Mouse (Mus musculus): ENCODE results near the gene Olfr266. TPM values are rescaled to one million over a fixed set of nuclear protein-coding genes. Genes with fewer than 3 reads are reported as not detected.

Gene Olfr266
- polyA plus RNA-seq (2015; fragmentation: Nextera tagmentation; extraction: Ambion mirVana): not detected in 2 replicates

DNA sequence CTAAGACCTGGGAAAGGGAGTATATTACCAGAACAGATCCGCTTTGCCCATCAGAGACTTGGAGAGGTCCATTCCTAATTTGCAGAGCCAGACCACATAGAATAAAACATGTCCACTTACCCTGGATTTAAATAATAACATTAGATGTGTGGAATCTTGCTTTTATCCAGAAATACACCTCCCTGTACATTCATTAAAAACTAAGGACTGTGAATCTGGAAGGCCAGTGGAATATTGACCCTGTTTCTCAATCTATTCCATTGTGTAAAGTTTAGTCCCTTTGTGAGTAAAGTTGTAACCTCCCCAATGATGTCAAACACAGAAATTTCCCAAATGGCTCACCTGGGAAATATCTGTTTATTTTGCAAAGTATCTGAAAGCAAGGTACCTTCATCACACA is at the start of gene Olfr266:
Olfr266 (minus strand) TSS at position 101 of the 400 bp plus-strand sequence.
- ATAC-seq (ENCODE audit: insufficient read depth, low FRiP score, low read depth): no peak
- no peaks in the 10 kb centered on the region for H3K9me3 ChIP-seq
- no peak within 1 kb of the TSS for H3K4me2 ChIP-seq
- H3K27ac ChIP-seq: no peak within 1 kb of the TSS
- H3K9ac ChIP-seq: no peak within 1 kb of the TSS
- no peaks in the 10 kb centered on the region for H3K36me3 ChIP-seq
- no peak within 1 kb of the TSS for H3K4me3 ChIP-seq (replicated peaks)
- WGBS: 70% methylated on average over 1 of the region's 1 CpGs
- no peaks in the 10 kb centered on the region for H3K27me3 ChIP-seq (replicated peaks)
- H3K4me1 ChIP-seq: no peaks in the 10 kb centered on the region

DNA sequence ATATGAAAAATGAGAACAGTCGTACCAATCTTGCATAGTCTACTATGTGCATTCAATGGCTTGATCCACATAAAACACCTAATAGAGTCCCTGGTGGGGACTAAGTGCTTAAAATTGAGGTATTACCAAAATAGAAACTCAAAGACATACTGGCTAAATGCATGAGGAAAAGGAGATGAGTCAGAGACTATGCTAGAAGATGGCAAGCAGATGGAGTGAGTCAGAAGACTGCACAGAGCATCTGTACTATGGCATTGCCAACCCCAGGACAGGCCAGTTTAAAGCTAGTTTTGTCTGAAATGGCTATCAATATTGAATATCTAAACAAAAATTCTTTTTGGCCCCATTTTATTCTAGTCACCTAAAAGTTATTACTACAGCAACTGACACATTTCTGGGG is 49.5 kb upstream of the Olfr266 start:
- Histone ChIP-seq H3K4me3 (replicated peaks) (no peak overlapping the region), H3K27ac (no peak overlapping the region), H3K27me3 (replicated peaks) (no peaks in the 10 kb centered on the region), H3K4me2 (no peak overlapping the region), H3K4me1 (no peaks in the 10 kb centered on the region), H3K9me3 (no peaks in the 10 kb centered on the region), H3K36me3 (no peaks in the 10 kb centered on the region), H3K9ac (no peak overlapping the region)
- ATAC-seq (ENCODE audit: insufficient read depth, low FRiP score, low read depth): no peak
- WGBS: 88% methylated on average over 1 of the region's 1 CpGs

DNA sequence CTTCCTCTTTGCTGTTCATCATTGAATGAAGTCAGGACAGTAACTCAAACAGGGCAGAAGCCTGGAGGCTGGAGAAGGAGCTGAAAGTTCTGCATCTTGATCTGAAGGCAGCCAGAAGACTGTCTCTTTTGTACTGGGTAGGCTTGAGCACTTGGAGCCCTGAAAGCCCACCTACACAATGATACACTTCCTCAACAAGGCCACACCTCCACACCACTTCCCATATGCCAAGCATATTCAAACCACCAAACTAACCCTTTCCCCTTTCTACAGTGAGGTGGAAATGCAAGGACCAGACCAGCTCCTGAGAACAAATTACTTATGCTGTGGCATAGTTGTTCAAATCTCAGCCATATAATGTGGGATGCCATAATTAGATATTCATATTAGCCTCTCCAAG is 46.8 kb upstream of the Olfr266 start:
- Histone ChIP-seq H3K4me1 (no peaks in the 10 kb centered on the region), H3K27me3 (replicated peaks) (no peaks in the 10 kb centered on the region), H3K4me2 (no peak overlapping the region)

DNA sequence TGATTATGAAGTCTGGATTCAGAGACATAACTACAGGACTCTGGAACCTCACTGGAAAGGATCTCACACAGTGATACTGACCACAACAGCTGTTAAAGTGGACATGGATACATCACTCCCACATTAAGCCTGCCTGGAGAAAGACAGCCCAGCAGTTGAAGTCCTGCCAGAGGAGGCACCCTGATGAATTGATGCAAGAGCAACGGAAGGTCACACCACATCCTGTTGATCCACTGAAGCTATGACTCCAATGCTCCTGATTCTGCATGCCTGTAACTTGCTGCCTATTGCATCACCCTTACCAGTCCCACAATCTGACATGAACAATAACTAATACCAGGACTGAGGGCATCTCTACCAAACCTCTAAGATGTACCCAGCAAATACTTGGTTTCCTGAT is 6.0 kb upstream of the Olfr266 start:
- Histone ChIP-seq H3K4me2 (no peak overlapping the region), H3K27ac (no peak overlapping the region), H3K36me3 (no peaks in the 10 kb centered on the region), H3K9me3 (no peaks in the 10 kb centered on the region), H3K4me1 (no peaks in the 10 kb centered on the region), H3K4me3 (replicated peaks) (no peak overlapping the region), H3K27me3 (replicated peaks) (no peaks in the 10 kb centered on the region), H3K9ac (no peak overlapping the region)
- 81% methylated on average over 1 of the region's 1 CpGs for WGBS
- no peak for ATAC-seq (ENCODE audit: insufficient read depth, low FRiP score, low read depth)

More for the DNA sequence above, 46.8 kb upstream of the Olfr266 start:
- Histone ChIP-seq H3K9ac (no peak overlapping the region), H3K9me3 (no peaks in the 10 kb centered on the region), H3K4me3 (replicated peaks) (no peak overlapping the region), H3K36me3 (no peaks in the 10 kb centered on the region), H3K27ac (no peak overlapping the region)
- no peak for ATAC-seq (ENCODE audit: insufficient read depth, low FRiP score, low read depth)

DNA sequence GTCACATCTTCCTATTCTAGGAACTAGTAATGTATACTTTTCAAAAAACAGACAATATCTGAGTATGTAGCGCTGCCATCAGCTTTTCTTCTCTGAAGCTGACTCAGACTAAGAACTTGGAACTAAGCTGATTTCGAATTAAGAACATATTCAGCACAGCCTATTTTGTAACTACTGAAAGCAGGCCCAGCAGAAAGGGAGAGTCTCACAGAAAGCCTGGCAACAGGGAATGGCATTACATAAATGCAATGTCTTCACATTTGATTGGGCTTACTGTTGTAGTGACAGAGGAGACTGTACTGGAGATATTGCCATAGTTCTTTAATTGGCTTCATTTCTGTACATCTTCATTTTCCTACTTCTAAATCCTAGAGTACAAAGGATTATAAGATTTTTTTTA is 8.4 kb downstream of the Olfr266 start:
- Histone ChIP-seq H3K4me3 (replicated peaks) (no peak overlapping the region), H3K27me3 (replicated peaks) (no peaks in the 10 kb centered on the region), H3K27ac (no peak overlapping the region), H3K4me2 (no peak overlapping the region), H3K36me3 (no peaks in the 10 kb centered on the region), H3K9ac (no peak overlapping the region), H3K4me1 (no peaks in the 10 kb centered on the region), H3K9me3 (no peaks in the 10 kb centered on the region)
- no peak for ATAC-seq (ENCODE audit: insufficient read depth, low FRiP score, low read depth)
- 76% methylated on average over 2 of the region's 2 CpGs for WGBS

DNA sequence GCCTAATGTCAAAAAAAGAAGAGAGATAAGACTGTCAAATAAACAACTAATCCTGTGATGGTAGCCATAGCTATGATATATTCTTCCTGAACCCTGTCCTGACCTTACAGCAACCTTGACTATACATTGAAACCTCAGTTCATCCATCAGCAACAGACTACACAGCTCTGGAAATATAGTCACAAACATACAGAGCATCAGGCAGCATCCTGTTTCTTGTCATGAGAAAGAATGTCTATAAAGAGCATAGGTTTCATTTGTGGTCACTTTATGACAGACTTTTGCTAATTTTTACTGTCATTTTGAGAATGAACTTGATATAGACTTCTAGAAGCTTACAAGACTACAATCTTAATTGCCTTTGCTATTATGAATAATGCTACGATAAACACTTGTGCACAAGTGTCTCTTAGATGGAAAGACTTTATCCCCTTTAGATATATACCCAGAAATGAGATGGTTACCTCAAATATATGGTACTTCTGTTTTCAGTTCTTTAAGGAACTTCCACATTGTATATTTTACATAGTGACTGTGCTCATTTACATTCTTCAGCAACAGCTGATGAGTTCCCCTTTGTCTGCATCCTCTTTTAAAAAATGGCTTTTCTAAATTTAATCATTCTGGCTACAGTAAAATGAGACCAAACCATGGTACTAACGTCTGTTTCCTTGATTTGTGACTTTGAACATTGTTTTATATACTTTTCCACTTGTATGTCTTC is 17.0 kb downstream of the Olfr266 start:
- no peaks in the 10 kb centered on the region for H3K4me1 ChIP-seq
- H3K4me2 ChIP-seq: no peak overlapping the region
- no peak for ATAC-seq (ENCODE audit: insufficient read depth, low FRiP score, low read depth)
- H3K27me3 ChIP-seq (replicated peaks): no peaks in the 10 kb centered on the region
- H3K27ac ChIP-seq: no peak overlapping the region
- no peak overlapping the region for H3K9ac ChIP-seq
- no peak overlapping the region for H3K4me3 ChIP-seq (replicated peaks)
- WGBS: 55% methylated on average over 2 of the region's 2 CpGs
- H3K9me3 ChIP-seq: no peaks in the 10 kb centered on the region
- H3K36me3 ChIP-seq: no peaks in the 10 kb centered on the region

DNA sequence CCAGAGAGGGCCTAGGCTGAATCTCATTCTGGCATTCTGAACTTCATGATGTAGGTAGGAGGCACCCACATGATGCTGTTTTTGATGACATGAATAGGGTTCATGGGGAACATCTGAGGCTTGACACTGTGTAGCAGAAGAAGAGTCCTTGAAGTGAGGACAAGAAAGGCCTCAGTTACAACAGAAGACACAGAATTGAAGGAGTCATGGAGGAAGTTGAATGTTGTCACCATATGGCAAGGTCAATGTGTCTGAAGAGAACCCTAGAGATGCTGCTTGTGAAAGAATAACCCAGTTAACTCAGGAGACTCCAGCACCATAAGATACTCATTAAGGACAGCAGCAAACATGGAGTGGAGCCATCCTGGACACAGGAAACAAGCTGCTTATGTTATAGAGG is 28.0 kb downstream of the Olfr266 start:
- Histone ChIP-seq H3K27me3 (replicated peaks) (no peaks in the 10 kb centered on the region), H3K9me3 (no peaks in the 10 kb centered on the region), H3K4me3 (replicated peaks) (no peak overlapping the region), H3K27ac (no peak overlapping the region), H3K4me1 (no peaks in the 10 kb centered on the region), H3K9ac (no peak overlapping the region), H3K4me2 (no peak overlapping the region), H3K36me3 (no peaks in the 10 kb centered on the region)
- no peak for ATAC-seq (ENCODE audit: insufficient read depth, low FRiP score, low read depth)

DNA sequence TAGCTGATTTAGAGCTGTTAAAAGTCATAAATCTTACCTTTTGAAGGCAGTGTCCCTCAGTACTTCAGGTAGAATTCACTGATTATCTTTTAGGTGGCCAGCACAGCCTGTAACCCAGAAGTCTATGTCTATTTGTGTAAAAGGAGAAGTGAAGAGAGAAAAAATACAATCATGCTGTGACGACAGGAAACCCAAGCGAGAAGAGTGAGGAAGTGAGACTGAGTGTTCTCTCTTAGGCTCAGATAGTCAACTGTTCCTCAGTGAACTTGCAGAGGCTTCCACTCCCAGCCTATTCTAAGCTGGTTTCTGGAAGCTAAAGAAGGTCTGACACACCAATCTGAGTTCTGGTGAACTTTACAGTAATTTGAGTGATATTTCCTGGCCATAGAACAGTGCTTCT is 36.2 kb downstream of the Olfr266 start, which contains the start of gene Cd53:
Cd53 (minus strand) TSS at position 220 of the 400 bp plus-strand sequence.
- Histone ChIP-seq H3K9me3 (no peaks in the 10 kb centered on the region), H3K4me2 (no peak within 1 kb of the TSS), H3K9ac (no peak within 1 kb of the TSS), H3K4me1 (no peaks in the 10 kb centered on the region), H3K36me3 (no peaks in the 10 kb centered on the region), H3K27ac (no peak within 1 kb of the TSS), H3K4me3 (replicated peaks) (no peak within 1 kb of the TSS), H3K27me3 (replicated peaks) (no peaks in the 10 kb centered on the region)
- WGBS: 81% methylated on average over 2 of the region's 2 CpGs
- no peak for ATAC-seq (ENCODE audit: insufficient read depth, low FRiP score, low read depth)

DNA sequence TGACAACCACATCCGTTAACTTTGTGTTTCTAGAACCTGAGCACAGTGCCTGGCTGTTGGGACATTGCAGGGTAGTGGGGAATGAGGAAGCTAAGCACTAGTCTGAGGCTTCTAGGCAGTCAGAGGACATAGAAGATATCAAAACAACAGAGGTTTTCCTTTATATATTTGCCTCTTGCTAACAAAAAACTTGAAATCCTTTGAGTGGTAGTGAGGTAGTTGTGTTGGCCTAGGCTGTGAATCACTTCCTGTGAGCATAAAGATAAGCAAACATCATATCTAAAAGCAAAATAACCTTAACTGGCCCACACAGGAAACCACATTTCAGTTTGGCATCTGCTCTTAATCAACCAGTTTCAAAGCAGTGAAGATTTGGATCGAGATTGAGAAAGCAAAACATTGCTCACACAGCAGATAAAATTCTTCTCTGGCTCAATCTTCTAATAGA is 37.6 kb downstream of the Olfr266 start:
- Histone ChIP-seq H3K9me3 (no peaks in the 10 kb centered on the region), H3K4me1 (no peaks in the 10 kb centered on the region), H3K36me3 (no peaks in the 10 kb centered on the region), H3K4me3 (replicated peaks) (no peak overlapping the region), H3K27ac (no peak overlapping the region), H3K4me2 (no peak overlapping the region), H3K27me3 (replicated peaks) (no peaks in the 10 kb centered on the region), H3K9ac (no peak overlapping the region)
- no peak for ATAC-seq (ENCODE audit: insufficient read depth, low FRiP score, low read depth)
- 46% methylated on average over 2 of the region's 2 CpGs for WGBS

DNA sequence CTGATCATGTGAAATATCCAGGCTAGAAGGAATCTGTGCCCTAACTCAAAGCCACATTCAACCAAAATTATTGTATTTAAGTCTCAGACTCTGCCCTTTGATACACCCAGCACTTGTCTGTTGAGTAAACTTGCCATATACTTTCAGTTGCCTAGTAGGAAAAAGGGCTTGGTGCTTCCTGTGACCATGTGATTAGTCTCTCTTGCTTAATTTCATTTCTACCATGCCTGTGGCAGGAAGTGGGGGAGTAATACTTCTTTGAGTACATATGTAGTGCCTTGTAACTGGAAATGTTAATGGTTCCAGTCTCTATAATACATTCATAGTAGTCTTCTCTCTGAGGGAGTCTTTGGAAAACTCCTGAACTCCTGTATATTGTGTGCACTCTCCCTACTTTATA is 38.1 kb downstream of the Olfr266 start:
- H3K27ac ChIP-seq: no peak overlapping the region
- no peaks in the 10 kb centered on the region for H3K4me1 ChIP-seq
- no peak for ATAC-seq (ENCODE audit: insufficient read depth, low FRiP score, low read depth)
- H3K9ac ChIP-seq: no peak overlapping the region
- no peaks in the 10 kb centered on the region for H3K9me3 ChIP-seq
- H3K36me3 ChIP-seq: no peaks in the 10 kb centered on the region
- H3K27me3 ChIP-seq (replicated peaks): no peaks in the 10 kb centered on the region
- no peak overlapping the region for H3K4me2 ChIP-seq
- no peak overlapping the region for H3K4me3 ChIP-seq (replicated peaks)

DNA sequence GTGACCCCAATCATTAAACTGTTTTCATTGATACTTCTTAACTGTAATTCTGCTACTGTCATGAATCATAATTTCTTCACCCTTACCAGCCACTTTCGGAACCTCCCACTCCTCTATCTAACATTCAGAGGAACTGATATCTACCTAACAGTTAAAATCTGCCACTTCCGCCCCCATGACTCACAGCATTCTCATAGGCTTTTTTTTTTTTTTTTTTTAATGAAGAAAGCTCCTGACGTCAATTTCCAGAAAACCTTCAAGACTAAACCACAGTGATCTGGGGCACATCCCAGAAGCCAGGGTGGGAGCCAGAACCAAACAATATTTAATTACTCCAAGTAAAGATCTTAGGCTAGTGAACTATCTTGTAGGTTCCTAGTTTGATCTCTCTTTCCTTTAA is 41.0 kb downstream of the Olfr266 start:
- Histone ChIP-seq H3K4me3 (replicated peaks) (no peak overlapping the region), H3K36me3 (no peaks in the 10 kb centered on the region), H3K9ac (no peak overlapping the region), H3K27me3 (replicated peaks) (no peaks in the 10 kb centered on the region), H3K9me3 (no peaks in the 10 kb centered on the region), H3K4me1 (no peaks in the 10 kb centered on the region), H3K4me2 (no peak overlapping the region), H3K27ac (no peak overlapping the region)
- WGBS: 72% methylated on average over 3 of the region's 3 CpGs
- ATAC-seq (ENCODE audit: insufficient read depth, low FRiP score, low read depth): no peak

DNA sequence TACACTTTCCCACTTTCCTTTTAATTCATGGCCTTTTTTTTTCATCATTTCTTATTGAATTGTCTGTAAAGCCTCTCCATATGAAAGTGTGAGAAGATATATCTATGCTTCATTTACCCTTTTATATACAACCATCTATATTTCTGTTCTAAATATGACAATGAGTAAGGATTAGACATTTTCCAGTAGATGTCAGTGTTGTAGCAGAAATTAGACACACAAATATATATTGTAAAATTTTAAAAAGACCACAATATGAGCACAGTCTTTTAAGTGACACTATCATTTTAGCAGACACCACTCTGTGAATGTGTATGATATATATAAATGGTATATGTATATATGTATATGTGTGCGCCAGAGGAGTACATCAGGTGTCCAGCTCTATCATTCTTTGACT is 54.3 kb downstream of the Olfr266 start:
- Histone ChIP-seq H3K4me3 (replicated peaks) (no peak overlapping the region), H3K27me3 (replicated peaks) (no peaks in the 10 kb centered on the region), H3K4me1 (no peaks in the 10 kb centered on the region), H3K4me2 (no peak overlapping the region), H3K9me3 (no peaks in the 10 kb centered on the region), H3K9ac (no peak overlapping the region), H3K27ac (no peak overlapping the region), H3K36me3 (no peaks in the 10 kb centered on the region)
- 83% methylated on average over 1 of the region's 1 CpGs for WGBS
- no peak for ATAC-seq (ENCODE audit: insufficient read depth, low FRiP score, low read depth)

Measured in stomach, embryonic 15.5 days (tissue).